Mouse (Mus musculus): ENCODE data around the gene Tmem256. TPM values are rescaled to one million over a fixed set of nuclear protein-coding genes. Genes with fewer than 3 reads are reported as not detected.

The Tmem256 gene
- 100 to 1,000 TPM in 1 of 2 experiments, 10 to 100 TPM in 1; 99.2 to 106 TPM for total RNA-seq (2023)

DNA sequence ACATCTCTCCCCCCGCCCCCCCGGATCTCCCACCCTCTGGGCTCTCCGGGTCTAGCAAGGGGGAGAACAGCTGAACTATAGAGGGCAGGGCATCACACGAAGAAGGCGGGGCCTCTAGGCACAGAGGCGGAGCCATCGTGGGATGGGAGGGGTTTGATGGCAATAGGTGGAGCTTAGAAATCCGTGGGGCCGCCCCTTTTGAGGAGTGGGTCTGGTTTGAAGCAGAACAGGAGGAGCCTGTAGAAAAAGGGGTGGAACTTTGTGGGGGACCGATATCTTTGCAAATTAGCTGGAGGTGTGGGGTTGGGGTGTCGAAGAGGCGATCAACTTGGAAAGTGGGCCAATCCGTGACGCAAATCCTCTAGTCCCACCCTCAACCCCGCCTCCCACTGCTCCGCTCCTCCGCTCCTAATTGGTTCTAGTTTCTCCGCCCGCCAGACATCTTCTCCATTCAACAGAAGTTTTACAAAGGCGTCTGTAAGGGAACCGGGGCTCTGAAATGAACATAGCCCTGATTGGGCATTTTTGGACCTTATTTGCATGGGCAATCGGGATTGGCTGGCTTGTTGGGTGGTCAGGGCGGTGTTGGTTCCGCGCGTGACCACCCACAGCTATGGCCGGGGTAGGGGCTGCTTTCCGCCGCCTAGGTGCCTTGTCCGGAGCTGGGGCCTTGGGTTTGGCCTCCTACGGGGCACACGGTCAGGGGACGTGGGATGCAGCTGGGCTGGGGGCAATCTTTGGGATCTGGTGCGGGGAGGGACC is at the start of gene Tmem256:
Gene Tmem256, plus strand, starts transcription at position 563 of the 762 bp plus-strand sequence.

DNA sequence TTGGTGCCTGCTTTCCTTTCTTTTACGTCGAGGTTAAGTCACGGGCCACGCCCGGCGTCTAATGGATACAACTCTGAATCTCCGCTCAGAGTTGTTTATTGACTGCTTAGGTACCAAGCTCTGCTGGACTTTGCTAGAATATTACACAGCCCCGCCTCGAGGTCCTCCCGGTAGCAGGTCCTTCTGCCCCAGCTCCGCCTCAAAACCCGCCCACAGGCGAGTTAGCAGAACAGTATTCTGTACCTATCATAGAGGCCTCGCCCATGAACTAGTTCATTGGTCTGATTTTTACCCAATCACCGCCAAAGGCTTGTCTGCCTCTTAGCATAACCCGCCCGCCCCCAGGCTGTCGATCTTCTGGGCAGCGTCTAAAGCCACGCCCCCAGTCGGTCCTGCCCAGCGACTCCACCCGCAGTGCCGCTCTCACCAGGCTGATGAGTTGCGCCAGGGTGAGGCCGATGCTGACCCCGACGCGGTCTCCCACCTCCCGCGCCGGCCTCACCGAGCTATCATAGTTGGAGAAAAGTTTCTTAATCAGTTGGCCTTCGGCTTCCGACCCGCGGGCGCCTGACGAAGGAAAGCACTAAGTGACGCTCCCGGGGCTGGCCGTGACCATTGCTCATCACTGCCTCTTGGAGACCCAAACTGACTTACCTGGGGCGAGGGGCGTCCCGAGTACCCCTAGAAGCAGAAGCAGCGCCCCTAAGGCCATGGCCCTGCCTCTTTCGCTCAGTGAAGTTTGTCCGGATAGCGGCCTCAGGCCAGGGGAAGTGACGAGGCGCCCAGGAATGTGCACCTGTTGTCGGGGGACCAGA is 42.9 kb upstream of the Tmem256 start, which contains the start of gene Chrnb1:
Gene Chrnb1, minus strand, starts transcription at position 776 of the 815 bp plus-strand sequence.

DNA sequence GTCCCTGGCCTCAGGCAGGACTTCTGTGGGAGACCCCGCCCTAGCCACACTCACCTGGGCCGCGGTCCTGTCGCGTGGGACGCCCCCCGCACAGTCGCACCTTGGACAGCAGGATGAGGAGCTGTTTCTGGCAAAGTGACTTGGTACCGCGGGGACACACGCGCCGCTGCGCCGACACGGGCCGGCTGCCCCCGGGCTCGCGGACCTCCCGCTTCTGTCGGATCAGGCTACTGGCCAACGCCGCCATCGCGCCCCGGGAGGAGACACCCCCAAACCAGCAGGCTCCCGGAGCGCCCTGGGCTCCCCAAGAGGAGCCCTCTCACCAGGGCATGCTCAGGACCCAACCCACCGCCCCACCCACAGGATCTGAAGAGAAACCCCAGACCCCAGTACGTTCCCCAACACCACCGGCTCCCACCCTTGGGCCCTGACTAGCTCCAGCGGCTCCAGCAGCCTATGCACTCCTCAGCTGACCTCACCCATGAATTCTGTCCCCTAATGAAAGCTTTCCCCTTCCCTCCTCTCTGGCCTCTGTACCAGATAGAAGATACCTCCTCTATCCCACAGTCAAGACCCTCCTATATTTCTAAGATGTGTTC is 36.8 kb upstream of the Tmem256 start, which contains the start of gene Fgf11:
Gene Fgf11, minus strand, starts transcription at position 479 of the 599 bp plus-strand sequence.

DNA sequence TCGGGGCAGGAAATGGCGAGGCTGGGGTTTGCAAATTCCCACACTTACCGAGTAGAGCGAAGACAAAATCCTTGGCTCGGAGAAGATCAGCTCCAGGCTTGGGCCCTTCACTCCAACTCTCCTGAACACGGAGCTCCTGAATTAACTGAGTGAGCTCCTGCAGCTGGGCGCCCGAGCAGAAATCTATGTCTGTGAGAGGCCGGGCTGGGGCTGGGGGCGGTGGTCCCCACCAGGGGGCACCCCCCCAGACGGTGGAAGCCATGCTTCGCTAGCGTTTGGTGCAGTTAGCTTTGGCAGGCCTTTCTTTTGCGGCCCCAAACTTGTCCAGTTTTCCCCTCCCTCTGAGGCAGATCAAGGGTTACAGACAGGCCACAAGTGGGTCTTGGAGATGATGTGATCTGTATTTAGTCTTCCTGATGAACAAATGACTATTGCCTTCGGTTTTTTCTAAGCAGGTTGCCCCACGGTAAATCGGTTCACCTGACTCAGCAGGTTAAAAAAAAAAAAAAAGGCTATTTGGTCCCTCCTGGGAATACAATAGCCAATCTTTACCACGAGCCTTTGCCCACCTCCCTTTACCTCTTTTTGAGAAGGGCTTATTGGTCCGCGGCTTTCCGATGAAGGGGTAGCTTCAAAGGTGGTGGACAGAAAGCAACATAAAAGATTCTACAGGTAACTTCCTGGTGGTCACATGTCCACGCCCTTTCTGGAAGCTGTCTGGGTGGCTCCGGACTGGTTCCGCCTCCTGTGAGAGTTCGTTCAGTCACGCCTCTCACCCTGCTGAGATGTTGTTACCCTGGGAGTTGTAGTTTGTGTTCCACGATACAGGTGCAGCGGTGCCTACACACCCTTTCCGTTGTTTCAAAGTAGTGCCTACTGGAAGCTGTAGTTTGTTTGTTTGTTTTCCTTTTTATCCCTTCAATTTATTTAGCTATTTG is 33.1 kb upstream of the Tmem256 start, which contains the start of gene Tmem102:
Gene Tmem102, minus strand, starts transcription at position 653 of the 938 bp plus-strand sequence.

DNA sequence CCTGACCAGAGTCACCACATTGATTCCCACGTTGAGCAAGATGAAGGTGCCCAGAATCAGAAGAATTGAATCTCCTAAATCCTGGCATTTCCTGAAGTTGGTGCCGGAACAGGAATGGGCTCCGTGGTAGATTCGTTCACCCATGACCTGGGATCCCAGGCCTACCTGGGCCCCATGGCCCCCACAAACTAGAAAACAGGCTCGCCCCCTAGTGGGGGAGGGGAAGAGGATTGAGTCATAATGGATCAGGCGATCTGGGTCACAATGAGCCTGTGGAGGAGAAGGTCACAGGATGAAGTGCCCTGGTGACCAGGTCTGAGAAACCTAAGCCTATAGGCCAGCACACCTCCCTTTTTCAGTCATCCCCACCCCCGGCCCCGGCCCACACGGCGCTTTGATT is 23.2 kb upstream of the Tmem256 start, which contains the start of gene Gm39566:
Gene Gm39566, minus strand, starts transcription at position 144 of the 400 bp plus-strand sequence.

DNA sequence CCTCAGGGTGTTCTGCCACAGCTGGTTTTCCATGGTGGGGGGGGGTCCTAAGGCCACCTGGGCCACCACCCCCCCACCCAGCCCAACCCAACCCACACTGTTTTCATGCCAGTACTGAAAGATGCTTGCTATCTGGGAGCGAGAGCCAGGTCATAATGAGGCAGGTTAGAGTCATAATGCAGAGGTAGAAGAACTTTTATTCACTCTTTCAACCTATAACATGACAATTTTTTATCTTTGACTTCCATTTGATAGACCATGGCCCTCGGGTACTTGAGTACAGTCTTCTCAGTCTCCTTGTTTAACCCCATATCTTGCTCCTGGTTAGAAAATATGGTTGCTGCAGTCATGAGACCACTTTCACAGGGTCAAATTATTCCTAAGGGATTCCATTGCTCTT is 19.9 kb upstream of the Tmem256 start, which contains the start of gene Spem2:
Gene Spem2, minus strand, starts transcription at position 101 of the 400 bp plus-strand sequence.

DNA sequence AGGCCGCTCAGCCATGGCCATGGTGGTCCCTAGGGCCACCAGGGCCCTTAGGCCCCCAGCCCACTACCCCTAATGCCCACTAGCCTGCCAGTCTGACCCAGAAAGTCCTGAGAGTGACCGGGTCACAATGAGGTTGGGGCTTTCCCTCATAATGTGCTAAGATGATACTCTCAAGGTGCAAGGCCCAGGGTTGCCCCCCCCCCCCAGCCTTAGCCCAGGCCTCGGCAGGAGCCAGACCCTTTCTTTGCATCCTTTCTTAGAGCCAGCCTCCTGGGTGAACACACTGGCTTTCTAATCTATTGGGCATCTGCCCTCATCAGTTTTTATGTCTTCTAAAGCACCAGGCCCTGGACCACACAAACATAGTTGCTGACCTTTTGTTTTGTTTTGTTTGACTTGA is 16.2 kb upstream of the Tmem256 start, which contains the start of gene Spem1:
Gene Spem1, minus strand, starts transcription at position 101 of the 400 bp plus-strand sequence.

DNA sequence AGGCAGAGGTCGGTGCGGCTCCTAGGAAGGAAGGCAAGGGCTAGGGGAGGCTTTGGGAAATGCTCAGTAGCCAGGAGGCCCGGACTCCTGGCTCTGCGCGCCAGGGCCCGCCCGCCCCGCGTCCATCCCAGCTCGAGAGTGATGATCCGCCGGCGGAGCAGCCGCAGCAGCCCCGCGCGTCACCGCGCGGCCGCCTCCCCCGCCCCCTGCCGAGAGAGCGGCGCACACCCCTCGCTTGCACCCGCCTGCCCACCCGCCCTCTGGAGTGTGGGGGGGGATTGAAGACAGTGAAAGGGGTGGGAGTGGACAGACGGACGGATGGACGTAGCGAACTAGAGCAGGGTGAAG is 736 bp upstream of the Tmem256 start, which contains the start of gene Nlgn2:
Gene Nlgn2, minus strand, starts transcription at position 181 of the 348 bp plus-strand sequence.

DNA sequence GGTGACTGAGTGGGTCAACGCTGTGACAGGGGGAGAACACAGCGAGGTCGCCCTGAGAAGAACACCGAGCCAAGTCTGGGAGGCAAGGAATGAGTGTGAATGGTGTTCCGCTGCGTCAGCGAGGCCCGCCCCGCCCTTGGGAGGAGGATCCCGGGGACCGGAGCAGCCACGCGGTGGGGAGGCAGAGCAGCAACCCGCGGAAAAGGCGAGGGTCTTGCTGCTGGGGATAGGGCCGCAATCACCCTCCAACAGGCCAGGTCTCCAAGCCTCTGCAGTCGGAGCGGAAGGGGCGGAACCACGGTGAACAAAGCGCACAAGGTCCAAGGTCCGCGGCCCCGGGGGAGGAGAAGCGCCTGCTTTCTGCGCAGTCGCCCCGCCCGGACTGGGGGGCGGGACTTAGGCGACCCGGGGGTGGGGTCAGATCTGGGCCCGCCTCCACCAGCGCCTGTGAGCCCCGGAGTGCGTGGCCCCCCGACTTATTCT is 7.9 kb downstream of the Tmem256 start, which contains the start of gene Plscr3:
Gene Plscr3, plus strand, starts transcription at position 179 of the 483 bp plus-strand sequence.

DNA sequence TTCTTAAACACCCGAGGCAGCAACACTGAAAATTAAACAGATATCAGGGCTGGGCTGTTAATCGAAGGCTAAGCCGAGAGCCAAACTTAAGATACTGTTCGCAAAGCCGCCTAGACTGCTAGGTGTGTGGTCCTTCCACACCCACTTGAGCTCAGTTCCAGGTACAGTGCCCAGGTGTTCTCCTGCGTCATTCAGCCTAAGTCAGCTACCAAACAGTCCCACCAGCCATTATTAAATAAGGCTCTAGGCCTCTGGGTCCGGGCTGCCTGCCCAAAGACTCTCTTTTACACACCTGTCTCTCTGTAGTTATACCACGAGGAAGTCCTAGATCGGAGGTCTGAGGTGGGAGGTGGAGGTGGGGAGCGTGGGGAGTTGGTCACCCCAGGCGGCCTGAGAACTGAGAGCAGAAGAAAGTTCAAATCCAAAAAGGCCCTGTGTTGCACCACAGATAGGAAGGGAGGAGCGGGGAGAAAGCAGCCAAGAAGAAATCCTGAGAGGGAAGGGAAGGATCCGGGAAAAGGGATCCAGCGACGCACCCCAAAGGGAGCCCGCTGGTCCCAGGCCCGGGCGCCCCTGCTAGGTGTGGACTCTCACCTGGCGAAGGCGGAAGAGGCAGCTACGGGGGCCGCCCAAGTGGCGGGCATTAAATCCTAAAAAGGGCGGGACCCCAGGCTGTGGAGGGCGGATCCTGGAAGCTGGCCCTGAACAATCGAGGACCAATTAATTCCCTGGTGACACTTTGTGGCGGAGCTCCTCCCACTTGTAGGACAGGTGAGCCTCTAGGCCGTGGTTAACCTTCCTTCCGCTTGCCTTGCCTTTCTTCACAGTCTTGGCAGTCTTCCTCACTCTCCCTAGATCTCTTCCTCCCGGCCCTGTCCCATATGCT is 20.0 kb downstream of the Tmem256 start, which contains the start of gene Tnk1:
Gene Tnk1, minus strand, starts transcription at position 618 of the 886 bp plus-strand sequence.

DNA sequence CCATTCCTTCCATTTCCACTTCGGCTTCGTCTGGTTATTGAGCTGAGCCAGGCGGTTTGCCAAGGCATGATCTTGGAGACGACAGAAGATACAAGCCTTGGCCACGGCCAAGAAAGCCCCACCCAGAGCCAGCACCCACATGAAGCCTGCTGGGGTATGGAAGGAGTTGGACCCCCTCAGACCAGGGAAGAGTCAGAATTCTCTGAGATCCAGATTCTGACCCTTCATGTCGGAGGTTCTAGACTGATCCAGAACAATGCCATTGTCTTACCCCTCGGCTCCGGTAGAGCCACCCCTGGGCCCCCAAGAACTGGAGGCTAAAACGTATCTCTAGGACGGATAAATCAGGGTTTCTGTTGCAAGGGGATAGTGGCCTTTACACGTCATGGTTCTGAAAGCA is 39.6 kb downstream of the Tmem256 start, which contains the start of gene Tmem95:
Gene Tmem95, minus strand, starts transcription at position 141 of the 400 bp plus-strand sequence.

DNA sequence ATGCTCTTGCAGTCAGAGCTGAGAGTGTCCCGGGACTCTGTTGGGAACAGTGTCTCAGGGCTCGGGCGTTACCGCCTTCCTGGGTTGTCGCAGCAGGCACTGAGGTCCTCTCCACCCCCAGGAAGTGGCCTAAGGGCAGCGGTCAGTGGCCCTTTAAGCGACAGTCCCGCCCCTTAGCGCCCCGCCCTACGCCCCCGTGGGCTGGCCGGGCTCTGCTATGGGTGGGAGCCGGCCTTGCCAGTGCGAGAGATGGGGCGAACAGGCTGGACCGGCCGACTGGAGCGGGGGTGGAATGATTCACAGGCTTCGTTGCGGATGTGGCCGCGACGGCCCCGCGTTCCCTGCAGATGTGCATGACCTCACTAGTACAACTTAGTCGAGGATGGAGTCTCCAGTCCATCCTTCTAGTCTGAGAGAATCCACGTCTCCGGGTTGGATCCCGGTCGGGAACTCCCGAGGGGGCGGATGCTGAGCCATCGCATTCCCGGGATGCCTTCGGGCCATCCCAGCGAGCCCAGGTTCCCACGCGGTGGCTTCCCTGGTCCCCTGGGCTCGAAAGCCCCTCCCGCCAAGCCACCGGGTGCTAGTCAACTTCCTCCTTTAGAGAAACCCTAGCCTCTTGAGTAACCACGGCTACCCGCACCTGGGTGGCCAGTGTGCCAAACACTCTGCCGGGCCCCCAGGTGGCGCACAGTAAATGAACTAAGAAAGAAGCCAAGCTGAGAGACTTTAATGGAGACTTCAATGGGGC is 42.7 kb downstream of the Tmem256 start, which contains the start of gene Kctd11:
Gene Kctd11, minus strand, starts transcription at position 554 of the 751 bp plus-strand sequence.

Other genes with a start within 250 kb of the Tmem256 start
- gene Atp1b2, start 232.6 kb upstream of the Tmem256 start, total RNA-seq (2023), result 1 to 10 TPM; 5.4 to 6.9 TPM
- not detected for gene Shbg, start 220.6 kb upstream of the Tmem256 start, total RNA-seq (2023)
- gene Sat2, start 216.5 kb upstream of the Tmem256 start, total RNA-seq (2023), result not detected
- gene Fxr2, start 205.5 kb upstream of the Tmem256 start, total RNA-seq (2023), result 10 to 100 TPM; 42.3 to 53.2 TPM
- gene Sox15, start 183.2 kb upstream of the Tmem256 start, total RNA-seq (2023), result under 1 TPM in 1 of 2 experiments, not detected in 1; 0.55 TPM
- 10 to 100 TPM; 51.6 to 54.9 TPM for gene Mpdu1, start 175.9 kb upstream of the Tmem256 start, total RNA-seq (2023)
- 100 to 1,000 TPM; 138 to 157 TPM for gene Cd68, start 172.4 kb upstream of the Tmem256 start, total RNA-seq (2023)
- 100 to 1,000 TPM; 554 to 653 TPM for gene Eif4a1, start 166.1 kb upstream of the Tmem256 start, total RNA-seq (2023)
- 10 to 100 TPM; 64.7 to 65.2 TPM for gene Senp3, start 156.4 kb upstream of the Tmem256 start, total RNA-seq (2023)
- 10 to 100 TPM; 15.8 to 16.0 TPM for gene Tnfsf13, start 152.7 kb upstream of the Tmem256 start, total RNA-seq (2023)
- gene Tnfsf12, start 142.7 kb upstream of the Tmem256 start, total RNA-seq (2023), result 1 to 10 TPM; 7.9 to 8.7 TPM
- 1 to 10 TPM; 4.7 to 5.5 TPM for gene Tnfsfm13, start 142.4 kb upstream of the Tmem256 start, total RNA-seq (2023)
- 10 to 100 TPM; 82.6 to 86.1 TPM for gene Polr2a, start 79.9 kb upstream of the Tmem256 start, total RNA-seq (2023)
- not detected for gene Slc35g3, start 76.5 kb upstream of the Tmem256 start, total RNA-seq (2023)
- gene Zbtb4, start 72.6 kb upstream of the Tmem256 start, total RNA-seq (2023), result 1 to 10 TPM; 2.4 to 3.3 TPM
- gene Chrnb1, start 42.6 kb upstream of the Tmem256 start, total RNA-seq (2023), result 1 to 10 TPM in 1 of 2 experiments, under 1 TPM in 1; 0.79 to 1.9 TPM
- gene Fgf11, start 36.7 kb upstream of the Tmem256 start, total RNA-seq (2023), result under 1 TPM in 1 of 2 experiments, not detected in 1; 0.18 TPM
- not detected for gene Tmem102, start 32.9 kb upstream of the Tmem256 start, total RNA-seq (2023)
- not detected for gene Gm39566, start 23.2 kb upstream of the Tmem256 start, total RNA-seq (2023)
- gene Spem2, start 20.0 kb upstream of the Tmem256 start, total RNA-seq (2023), result not detected
- gene Spem1, start 16.3 kb upstream of the Tmem256 start, total RNA-seq (2023), result not detected
- gene Nlgn2, start 730 bp upstream of the Tmem256 start, total RNA-seq (2023), result 1 to 10 TPM; 1.3 to 2.1 TPM
- 10 to 100 TPM; 35.0 to 35.9 TPM for gene Plscr3, start 7.9 kb downstream of the Tmem256 start, total RNA-seq (2023)
- gene Tnk1, start 20.2 kb downstream of the Tmem256 start, total RNA-seq (2023), result not detected
- gene Tmem95, start 39.5 kb downstream of the Tmem256 start, total RNA-seq (2023), result 1 to 10 TPM in 1 of 2 experiments, under 1 TPM in 1; 0.88 to 1.2 TPM
- gene Kctd11, start 42.9 kb downstream of the Tmem256 start, total RNA-seq (2023), result 1 to 10 TPM; 8.6 to 9.0 TPM
- gene Acap1, start 57.0 kb downstream of the Tmem256 start, total RNA-seq (2023), result 100 to 1,000 TPM; 260 to 263 TPM
- gene 2810408A11Rik, start 62.5 kb downstream of the Tmem256 start, total RNA-seq (2023), result 1 to 10 TPM; 3.0 to 3.2 TPM
- gene Neurl4, start 62.6 kb downstream of the Tmem256 start, total RNA-seq (2023), result 10 to 100 TPM; 20.9 to 27.6 TPM
- gene Gps2, start 75.4 kb downstream of the Tmem256 start, total RNA-seq (2023), result 10 to 100 TPM; 69.0 to 84.5 TPM
- 100 to 1,000 TPM; 482 to 501 TPM for gene Eif5a, start 83.4 kb downstream of the Tmem256 start, total RNA-seq (2023)
- not detected for gene Ybx2, start 97.3 kb downstream of the Tmem256 start, total RNA-seq (2023)
- gene Slc2a4, start 109.7 kb downstream of the Tmem256 start, total RNA-seq (2023), result 1 to 10 TPM in 1 of 2 experiments, under 1 TPM in 1; 0.97 to 1.3 TPM
- not detected for gene Cldn7, start 126.3 kb downstream of the Tmem256 start, total RNA-seq (2023)
- 10 to 100 TPM; 75.0 to 80.3 TPM for gene Ctdnep1, start 142.6 kb downstream of the Tmem256 start, total RNA-seq (2023)
- gene Elp5, start 144.0 kb downstream of the Tmem256 start, total RNA-seq (2023), result 10 to 100 TPM; 24.3 to 31.0 TPM
- gene Gabarap, start 152.6 kb downstream of the Tmem256 start, total RNA-seq (2023), result 100 to 1,000 TPM; 475 to 527 TPM
- gene Phf23, start 157.3 kb downstream of the Tmem256 start, total RNA-seq (2023), result 10 to 100 TPM; 41.2 to 53.6 TPM
- 10 to 100 TPM; 15.0 to 18.2 TPM for gene Dvl2, start 162.1 kb downstream of the Tmem256 start, total RNA-seq (2023)
- 10 to 100 TPM; 39.3 to 50.0 TPM for gene Acadvl, start 176.9 kb downstream of the Tmem256 start, total RNA-seq (2023)
- 1 to 10 TPM; 5.5 to 5.8 TPM for gene Dlg4, start 178.4 kb downstream of the Tmem256 start, total RNA-seq (2023)
- not detected for gene Asgr1, start 215.6 kb downstream of the Tmem256 start, total RNA-seq (2023)